Mouse (Mus musculus) CH12.LX (cell line): Measurements from ENCODE around the gene Paics. TPM values are rescaled to one million over a fixed set of nuclear protein-coding genes. Genes with fewer than 3 reads are reported as not detected.

Experiments
- DNase-seq: peaks from one replicate; pipeline ENCODE4 v3.0.0-alpha.2; 2013; ENCODE audit errors: extremely low read depth
- H3K27ac ChIP-seq: 2 replicates; pipeline ENCODE4 v1.5.1; 2012; ENCODE audit warnings: low read depth, mild to moderate bottlenecking, control low read depth, moderate library complexity; ENCODE audit not compliant: insufficient read depth
- H3K27me3 ChIP-seq: replicated peaks from 2 replicates; pipeline ENCODE3; 2012; ENCODE audit warnings: inconsistent platforms
- H3K36me3 ChIP-seq, 2 experiments: replicated peaks in 1 of 2; 2 replicates each; pipeline versions ENCODE3 to v1.6.1; 2012; ENCODE audit warnings: inconsistent platforms in 1 of 2, low read length in 1 of 2, mild to moderate bottlenecking in 1 of 2, mixed read lengths in 1 of 2, moderate library complexity in 1 of 2; ENCODE audit not compliant: control insufficient read depth in 1 of 2, insufficient read depth in 1 of 2
- H3K4me1 ChIP-seq, 2 experiments: 2 replicates each; pipeline ENCODE4 v1.6.1; 2012; ENCODE audit warnings: inconsistent platforms in 1 of 2, moderate library complexity in 1 of 2; ENCODE audit not compliant: insufficient read depth in 2 of 2, control insufficient read depth in 1 of 2
- H3K4me2 ChIP-seq: 2 replicates; pipeline ENCODE4 v1.6.1; 2012; ENCODE audit warnings: low read depth, mild to moderate bottlenecking, control low read depth; ENCODE audit not compliant: poor library complexity, insufficient read depth, severe bottlenecking
- H3K4me3 ChIP-seq, 3 experiments: fragments of 150-350 bp in 1 of 3; sonication (generic) in 1 of 3; replicated peaks in 1 of 3; 2 replicates each; pipeline versions ENCODE3 to v1.5.1; 2011 to 2012; ENCODE audit warnings: low read depth in 2 of 3, low read length in 2 of 3, mild to moderate bottlenecking in 2 of 3, moderate library complexity in 2 of 3, control low read depth in 1 of 3, improper control_type of control experiment in 1 of 3, inconsistent platforms in 1 of 3, mixed read lengths in 1 of 3; ENCODE audit not compliant: poor library complexity in 1 of 3
- H3K79me2 ChIP-seq: replicated peaks from 2 replicates; pipeline ENCODE4 v1.6.1; 2012; ENCODE audit warnings: mild to moderate bottlenecking, moderate library complexity; ENCODE audit not compliant: control insufficient read depth, poor library complexity, insufficient read depth, severe bottlenecking; ENCODE audit errors: extremely low read depth
- H3K9ac ChIP-seq: 2 replicates; pipeline ENCODE4 v1.6.1; 2012; ENCODE audit warnings: low read depth, mild to moderate bottlenecking, control low read depth, moderate library complexity; ENCODE audit not compliant: insufficient read depth
- H3K9me3 ChIP-seq: replicated peaks from 2 replicates; pipeline ENCODE3; 2012; ENCODE audit warnings: low read length, inconsistent platforms, mixed read lengths
- BHLHE40 ChIP-seq: IDR thresholded peaks from 2 replicates; pipeline ENCODE4 v1.6.1; 2011; ENCODE audit warnings: mild to moderate bottlenecking, low read depth, low read length, improper control_type of control experiment
- CTCF ChIP-seq, 2 experiments: IDR thresholded peaks in 1 of 2; conservative IDR thresholded peaks in 1 of 2; 2 replicates each; pipeline ENCODE4 v1.5.1; 2011 to 2012; ENCODE audit warnings: low read depth in 2 of 2, low read length in 2 of 2, improper control_type of control experiment in 1 of 2, inconsistent platforms in 1 of 2, mild to moderate bottlenecking in 1 of 2, moderate library complexity in 1 of 2
- EP300 ChIP-seq: IDR thresholded peaks from 2 replicates; pipeline ENCODE4 v1.6.1; 2011; ENCODE audit warnings: low read length, improper control_type of control experiment
- GABPA ChIP-seq: IDR thresholded peaks from 2 replicates; pipeline ENCODE4 v1.6.1; 2012; ENCODE audit warnings: low read depth, low read length, improper control_type of control experiment, inconsistent platforms; ENCODE audit not compliant: insufficient replicate concordance
- HCFC1 ChIP-seq: IDR thresholded peaks from 2 replicates; pipeline ENCODE4 v1.6.1; 2012; ENCODE audit warnings: low read depth, mild to moderate bottlenecking, inconsistent platforms, low read length, improper control_type of control experiment
- KAT2A ChIP-seq: IDR thresholded peaks from 2 replicates; pipeline ENCODE4 v1.6.1; 2012; ENCODE audit warnings: low read length, improper control_type of control experiment, inconsistent platforms; ENCODE audit not compliant: insufficient replicate concordance
- MAFK ChIP-seq: IDR thresholded peaks from 2 replicates; pipeline ENCODE4 v1.6.1; 2011; ENCODE audit warnings: low read length, improper control_type of control experiment; ENCODE audit not compliant: insufficient replicate concordance
- MAX ChIP-seq: IDR thresholded peaks from 2 replicates; pipeline ENCODE4 v1.6.1; 2011; ENCODE audit warnings: low read length, improper control_type of control experiment
- MXI1 ChIP-seq: IDR thresholded peaks from 2 replicates; pipeline ENCODE4 v1.6.1; 2011; ENCODE audit warnings: mild to moderate bottlenecking, low read depth, low read length, improper control_type of control experiment
- NELFE ChIP-seq: IDR thresholded peaks from 2 replicates; pipeline ENCODE4 v1.6.1; 2011; ENCODE audit warnings: low read depth, low read length, improper control_type of control experiment
- PAX5 ChIP-seq: IDR thresholded peaks from 2 replicates; pipeline ENCODE4 v1.6.1; 2012; ENCODE audit warnings: low read length, inconsistent platforms, mixed read lengths
- POLR2A ChIP-seq: IDR thresholded peaks from 2 replicates; pipeline ENCODE4 v1.6.1; 2011; ENCODE audit warnings: low read depth, mild to moderate bottlenecking, improper control_type of control experiment, low read length
- RCOR1 ChIP-seq: conservative IDR thresholded peaks from 2 replicates; pipeline ENCODE4 v1.6.1; 2012; ENCODE audit warnings: low read depth, mild to moderate bottlenecking, inconsistent platforms, low read length, improper control_type of control experiment
- TBP ChIP-seq: conservative IDR thresholded peaks from 2 replicates; pipeline ENCODE4 v1.6.1; 2011; ENCODE audit warnings: low read depth, low read length, improper control_type of control experiment
- USF2 ChIP-seq: conservative IDR thresholded peaks from 2 replicates; pipeline ENCODE4 v1.6.1; 2011; ENCODE audit warnings: low read depth, low read length, improper control_type of control experiment
- ZNF384 ChIP-seq: IDR thresholded peaks from 2 replicates; pipeline ENCODE4 v1.6.1; 2012; ENCODE audit warnings: low read depth, low read length, improper control_type of control experiment, inconsistent platforms
- dilution Hi-C: fragments of 300-500 bp; cut with MboI; formaldehyde crosslinking; loops from 2 replicates; pipeline ENCODE4 v1.14.3; 2020; ENCODE audit warnings: low sequenced_read_pairs; ENCODE audit not compliant: extremely low pct_unique_long_range_greater_than_20kb, extremely low pct_ligation_motif_present
- in situ Hi-C: fragments of 300-500 bp; cut with MboI; formaldehyde crosslinking; loops from 3 replicates; pipeline ENCODE4 v1.14.3; 2019; ENCODE audit warnings: low sequenced_read_pairs, low pct_ligation_motif_present, low pct_unique_long_range_greater_than_20kb, mixed read lengths
- polyA plus RNA-seq: library from polyadenylated mRNA; unstranded; fragments of >175 nt; gene quantifications from 2 replicates; pipeline ENCODE4 v1.2.1, GENCODE M21; 2012; ENCODE audit warnings: low read depth; ENCODE audit not compliant: insufficient read length
- total RNA-seq, 2 experiments: library from RNA; depleted of rRNA; stranded (reverse); fragments of 300-350 nt in 1 of 2; fragments of >200 nt in 1 of 2; gene quantifications; 2 replicates each; pipeline ENCODE4 v1.2.3; 2012 to 2014

Gene Paics
- total and polyA plus RNA-seq, 3 experiments, result 259 to 440 (median 274) TPM

- no peaks in the 10 kb centered on the region for H3K9me3 ChIP-seq
- in situ Hi-C loops, result no loop called here
- peaks cover 8 to 55% of the 10 kb centered on the region in 2 experiments; a peak in 3 of 4 replicates for H3K4me1 ChIP-seq
- no peak overlapping the region for H3K4me3 ChIP-seq
- TF ChIP-seq MAFK (no peak), MXI1 (no peak), MAX (no peak), POLR2A (no peak), GABPA (no peak), TBP (no peak), EP300 (no peak), CTCF (conservative IDR thresholded peaks at IDR 0.05 in 1 of 2, IDR thresholded peaks at IDR 0.05 in 1 of 2; ENCODE audit: low read depth in 2 of 2, low read length in 2 of 2) (no peak), PAX5 (no peak), RCOR1 (no peak), NELFE (no peak), USF2 (no peak), KAT2A (no peak), HCFC1 (no peak)
- TF ChIP-seq, all 38 proteins: peak for 0
- no peaks in the 10 kb centered on the region for H3K27me3 ChIP-seq
- no peak overlapping the region for H3K27ac ChIP-seq
- no peak for DNase-seq
- dilution Hi-C loops, result no loop called here
- no peak overlapping the region for H3K9ac ChIP-seq
- H3K79me2 ChIP-seq, result peaks cover 63% of the 10 kb centered on the region
- peaks cover 9 to 49% of the 10 kb centered on the region in 2 experiments for H3K36me3 ChIP-seq
- H3K4me2 ChIP-seq, result no peak overlapping the region
Observed at GRCm38 (mm10) chr5:76941975-76942374, 9.1 kb upstream of the Paics start.

GRCm38 (mm10) chr5:76942505-76942904 is 8.6 kb upstream of the Paics start:
- Histone ChIP-seq H3K79me2 (peaks cover 69% of the 10 kb centered on the region), H3K9me3 (no peaks in the 10 kb centered on the region), H3K27ac (no peak overlapping the region), H3K9ac (no peak overlapping the region), H3K4me1 (peaks cover 8 to 60% of the 10 kb centered on the region in 2 experiments; a peak in 3 of 4 replicates), H3K4me2 (no peak overlapping the region), H3K36me3 (peaks cover 9 to 54% of the 10 kb centered on the region in 2 experiments), H3K4me3 (no peak overlapping the region), H3K27me3 (no peaks in the 10 kb centered on the region)
- no peak for DNase-seq
- dilution Hi-C loops (no loop called here), in situ Hi-C loops (no loop called here)
- TF ChIP-seq BHLHE40 (no peak), KAT2A (no peak), ZNF384 (no peak)
